Mouse (Mus musculus) intestine, embryonic 16.5 days (tissue): ENCODE data around the gene Ctsw. TPM values are rescaled to one million over a fixed set of nuclear protein-coding genes. Genes with fewer than 3 reads are reported as not detected.

Source experiments
- ATAC-seq: fragments of 200-750 bp; cut with Nextera tagmentation; 2 replicates; pipeline ENCODE4 v1.8.0; 2017; ENCODE audit warnings: moderate TSS enrichment, moderate library complexity
- H3K27ac ChIP-seq: fragments of 300-500 bp; sonication (generic); 2 replicates; pipeline ENCODE4 v1.5.1; 2014; ENCODE audit warnings: mild to moderate bottlenecking, low read length
- H3K27me3 ChIP-seq: fragments of 300-500 bp; sonication (generic); replicated peaks from 2 replicates; pipeline ENCODE4 v1.6.1; 2014; ENCODE audit warnings: low read length, control low read depth, mixed read lengths; ENCODE audit not compliant: control insufficient read depth, insufficient read depth
- H3K36me3 ChIP-seq: fragments of 300-500 bp; sonication (generic); 2 replicates; pipeline ENCODE4 v1.6.1; 2014; ENCODE audit warnings: low read length, control low read depth; ENCODE audit not compliant: control insufficient read depth, insufficient read depth
- H3K4me1 ChIP-seq: fragments of 300-500 bp; sonication (generic); 2 replicates; pipeline ENCODE4 v1.6.1; 2014; ENCODE audit warnings: low read length, control low read depth, mixed read lengths; ENCODE audit not compliant: control insufficient read depth, insufficient read depth
- H3K4me2 ChIP-seq: fragments of 300-500 bp; sonication (generic); 2 replicates; pipeline ENCODE4 v1.6.1; 2014; ENCODE audit warnings: low read depth, low read length, control low read depth
- H3K4me3 ChIP-seq: fragments of 300-500 bp; sonication (generic); 2 replicates; pipeline ENCODE4 v1.5.1; 2014; ENCODE audit warnings: mild to moderate bottlenecking, low read length
- H3K9ac ChIP-seq: fragments of 300-500 bp; sonication (generic); 2 replicates; pipeline ENCODE4 v1.6.1; 2014; ENCODE audit warnings: low read depth, low read length
- H3K9me3 ChIP-seq: fragments of 300-500 bp; sonication (generic); 2 replicates; pipeline ENCODE4 v1.6.1; 2016; ENCODE audit warnings: low read length, control low read depth; ENCODE audit not compliant: control insufficient read depth
- WGBS: fragments of 180-500 bp; shearing (Covaris S2); extraction: QIAGEN DNeasy Blood & Tissue Kit; methylation state at CpG from one replicate; pipeline ENCODE4 v1.1.7; 2014; 5-methylcytosine and 5-hydroxymethylcytosine counted together
- polyA plus RNA-seq: library from polyadenylated mRNA; unstranded; fragments of >200 nt; fragmentation: Nextera tagmentation; extraction: Ambion mirVana; gene quantifications from 2 replicates; pipeline ENCODE4 v1.2.1, GENCODE M21; 2015

Gene Ctsw
- polyA plus RNA-seq, 1 experiment from 2014 or later, result 1.7 TPM

GRCm38 (mm10) chr19:5445747-5446146 lies 22.6 kb downstream of the Ctsw start:
- WGBS, result 86% methylated on average over 5 of the region's 5 CpGs
- Histone ChIP-seq H3K27ac (no peak overlapping the region), H3K27me3 (peaks cover 28% of the 10 kb centered on the region)

GRCm38 (mm10) chr19:5444954-5445353 lies 23.4 kb downstream of the Ctsw start:
- Histone ChIP-seq H3K9ac (no peak overlapping the region), H3K27me3 (peaks cover 23% of the 10 kb centered on the region), H3K36me3 (no peaks in the 10 kb centered on the region), H3K4me1 (peaks cover 10% of the 10 kb centered on the region; the same call in 1 of the 2 replicates), H3K4me2 (no peak overlapping the region), H3K4me3 (no peak overlapping the region), H3K27ac (no peak overlapping the region), H3K9me3 (no peaks in the 10 kb centered on the region)
- whole genome bisulfite sequencing, result 24% methylated on average over 7 of the region's 7 CpGs
- no peak for ATAC-seq

More at GRCm38 (mm10) chr19:5445747-5446146, 22.6 kb downstream of the Ctsw start:
- H3K9ac ChIP-seq, result no peak overlapping the region
- H3K36me3 ChIP-seq, result no peaks in the 10 kb centered on the region
- peaks cover 10% of the 10 kb centered on the region; the same call in 1 of the 2 replicates for H3K4me1 ChIP-seq
- H3K4me2 ChIP-seq, result no peak overlapping the region
- H3K4me3 ChIP-seq, result no peak overlapping the region
- H3K9me3 ChIP-seq, result no peaks in the 10 kb centered on the region
- no peak for ATAC-seq

- ATAC-seq, result no peak
- Histone ChIP-seq H3K4me1 (peaks cover 10% of the 10 kb centered on the region; the same call in 1 of the 2 replicates), H3K27me3 (peaks cover 18% of the 10 kb centered on the region), H3K4me3 (no peak overlapping the region), H3K27ac (no peak overlapping the region), H3K9me3 (no peaks in the 10 kb centered on the region), H3K4me2 (no peak overlapping the region), H3K36me3 (no peaks in the 10 kb centered on the region), H3K9ac (no peak overlapping the region)
- WGBS, result 62% methylated on average over 9 of the region's 9 CpGs
Observed at GRCm38 (mm10) chr19:5444371-5444908, 23.9 kb downstream of the Ctsw start.

GRCm38 (mm10) chr19:5433951-5434350 lies 34.4 kb downstream of the Ctsw start:
- no peak overlapping the region for H3K4me3 ChIP-seq
- H3K27me3 ChIP-seq, result no peaks in the 10 kb centered on the region
- peaks cover 13% of the 10 kb centered on the region for H3K4me1 ChIP-seq
- H3K9ac ChIP-seq, result peak overlapping the region; percentile 63
- H3K4me2 ChIP-seq, result peak overlapping the region; percentile 83
- 57% methylated on average over 7 of the region's 7 CpGs for whole genome bisulfite sequencing
- no peaks in the 10 kb centered on the region for H3K9me3 ChIP-seq
- H3K27ac ChIP-seq, result peak overlapping the region; percentile 9; the same call in 1 of the 2 replicates
- H3K36me3 ChIP-seq, result no peaks in the 10 kb centered on the region
- no peak for ATAC-seq

GRCm38 (mm10) chr19:5432992-5433852 lies 35.1 kb downstream of the Ctsw start:
- WGBS, result 6% methylated on average over 16 of the region's 16 CpGs
- Histone ChIP-seq H3K27me3 (no peaks in the 10 kb centered on the region), H3K9me3 (no peaks in the 10 kb centered on the region), H3K4me1 (peaks cover 13% of the 10 kb centered on the region), H3K27ac (peak overlapping the region; percentile 67; the same call in 1 of the 2 replicates), H3K36me3 (no peaks in the 10 kb centered on the region), H3K4me3 (peak overlapping the region; percentile 38), H3K9ac (peak overlapping the region; percentile 63), H3K4me2 (peak overlapping the region; percentile 83)
- peak; percentile 72 for ATAC-seq

GRCm38 (mm10) chr19:5431911-5432464 lies 36.3 kb downstream of the Ctsw start:
- Histone ChIP-seq H3K9me3 (no peaks in the 10 kb centered on the region), H3K36me3 (peaks cover 2% of the 10 kb centered on the region; the same call in 1 of the 2 replicates), H3K4me3 (no peak overlapping the region), H3K27me3 (no peaks in the 10 kb centered on the region), H3K4me1 (peaks cover 13% of the 10 kb centered on the region), H3K27ac (no peak overlapping the region), H3K4me2 (no peak overlapping the region), H3K9ac (no peak overlapping the region)
- ATAC-seq, result no peak
- 75% methylated on average over 4 of the region's 4 CpGs for WGBS

- no peaks in the 10 kb centered on the region for H3K9me3 ChIP-seq
- no peak overlapping the region for H3K4me2 ChIP-seq
- 85% methylated on average over 1 of the region's 1 CpGs for WGBS
- H3K36me3 ChIP-seq, result peaks cover 9% of the 10 kb centered on the region; the same call in 1 of the 2 replicates
- no peaks in the 10 kb centered on the region for H3K27me3 ChIP-seq
- ATAC-seq, result no peak
- no peak overlapping the region for H3K4me3 ChIP-seq
- no peak overlapping the region for H3K9ac ChIP-seq
- H3K4me1 ChIP-seq, result peaks cover 22% of the 10 kb centered on the region
- no peak overlapping the region for H3K27ac ChIP-seq
Observed at GRCm38 (mm10) chr19:5430408-5430807, 37.9 kb downstream of the Ctsw start.

- 58% methylated on average over 8 of the region's 8 CpGs for WGBS
Observed at GRCm38 (mm10) chr19:5429806-5430205, 38.5 kb downstream of the Ctsw start.

GRCm38 (mm10) chr19:5429219-5429618 lies 39.1 kb downstream of the Ctsw start:
- ATAC-seq, result no peak
- no peak overlapping the region for H3K9ac ChIP-seq
- H3K27ac ChIP-seq, result no peak overlapping the region
- H3K4me1 ChIP-seq, result peaks cover 22% of the 10 kb centered on the region
- H3K36me3 ChIP-seq, result peaks cover 9% of the 10 kb centered on the region; the same call in 1 of the 2 replicates
- no peaks in the 10 kb centered on the region for H3K9me3 ChIP-seq
- H3K4me2 ChIP-seq, result no peak overlapping the region
- no peak overlapping the region for H3K4me3 ChIP-seq
- WGBS, result 76% methylated on average over 4 of the region's 4 CpGs
- H3K27me3 ChIP-seq, result no peaks in the 10 kb centered on the region

More at GRCm38 (mm10) chr19:5429806-5430205, 38.5 kb downstream of the Ctsw start:
- Histone ChIP-seq H3K27me3 (no peaks in the 10 kb centered on the region), H3K4me1 (peaks cover 22% of the 10 kb centered on the region), H3K9ac (no peak overlapping the region), H3K36me3 (peaks cover 9% of the 10 kb centered on the region; the same call in 1 of the 2 replicates), H3K4me3 (no peak overlapping the region), H3K9me3 (no peaks in the 10 kb centered on the region), H3K4me2 (no peak overlapping the region), H3K27ac (no peak overlapping the region)
- no peak for ATAC-seq
